Mouse (Mus musculus) lung, postnatal 14 days (tissue): ENCODE data around the gene Eif4e3.
A peak's percentile ranks its signal among the peaks of the same experiment; 100 is the strongest.

Experiments
- DNase-seq: peaks from one replicate; pipeline ENCODE4 v3.0.0; 2021

The Eif4e3 gene

GRCm38 (mm10) chr6:99666318-99667171 lies at the start of gene Eif4e3, which contains the start of gene Gm20696:
Gene Eif4e3 (minus strand): TSS chr6:99666771.
Gene Gm20696 (minus strand): TSS chr6:99666797.
- DNase-seq: peak; percentile 55

GRCm38 (mm10) chr6:99715913-99716312 lies 49.3 kb upstream of the Eif4e3 start:
- DNase-seq: no peak

- no peak for DNase-seq
Measured at GRCm38 (mm10) chr6:99715191-99715590, 48.6 kb upstream of the Eif4e3 start.

- DNase-seq: no peak
Measured at GRCm38 (mm10) chr6:99713256-99713655, 46.7 kb upstream of the Eif4e3 start.

GRCm38 (mm10) chr6:99711576-99712101 lies 45.1 kb upstream of the Eif4e3 start:
- DNase-seq: no peak

GRCm38 (mm10) chr6:99700484-99700883 lies 33.9 kb upstream of the Eif4e3 start:
- DNase-seq: no peak

GRCm38 (mm10) chr6:99692916-99693841 lies 26.6 kb upstream of the Eif4e3 start:
- no peak for DNase-seq

- no peak for DNase-seq
Measured at GRCm38 (mm10) chr6:99692206-99692915, 25.8 kb upstream of the Eif4e3 start, which contains the start of gene Gpr27. Gene Gpr27 (plus strand): TSS chr6:99692679.

- no peak for DNase-seq
Measured at GRCm38 (mm10) chr6:99691666-99692205, 25.2 kb upstream of the Eif4e3 start.

GRCm38 (mm10) chr6:99688513-99688912 lies 21.9 kb upstream of the Eif4e3 start:
- no peak for DNase-seq

- no peak for DNase-seq
Measured at GRCm38 (mm10) chr6:99684899-99685298, 18.3 kb upstream of the Eif4e3 start.

- DNase-seq: no peak
Measured at GRCm38 (mm10) chr6:99683974-99684373, 17.4 kb upstream of the Eif4e3 start.

GRCm38 (mm10) chr6:99678108-99678507 lies 11.5 kb upstream of the Eif4e3 start:
- DNase-seq: no peak

- DNase-seq: no peak
Measured at GRCm38 (mm10) chr6:99677325-99677724, 10.8 kb upstream of the Eif4e3 start.

GRCm38 (mm10) chr6:99674482-99674881 lies 7.9 kb upstream of the Eif4e3 start:
- no peak for DNase-seq

GRCm38 (mm10) chr6:99671768-99672167 lies 5.2 kb upstream of the Eif4e3 start:
- no peak for DNase-seq

GRCm38 (mm10) chr6:99670481-99671119 lies 4.0 kb upstream of the Eif4e3 start:
- peak; percentile 72 for DNase-seq

- no peak for DNase-seq
Measured at GRCm38 (mm10) chr6:99669481-99670325, 3.1 kb upstream of the Eif4e3 start.

GRCm38 (mm10) chr6:99667290-99667689 lies 719 bp upstream of the Eif4e3 start:
- DNase-seq: no peak

GRCm38 (mm10) chr6:99665457-99666317 lies 884 bp downstream of the Eif4e3 start:
- no peak for DNase-seq
